Mouse (Mus musculus): ENCODE measurements around the gene Zfp398.

Gene Zfp398

GRCm38 (mm10) chr6:47835482-47835983 lies at the start of gene Zfp398:
TSS of gene Zfp398 (plus strand) at chr6:47835661.
- DNase-seq (ENCODE audit: low spot score in 2 of 2): peak; percentile 95 to 96

DNA sequence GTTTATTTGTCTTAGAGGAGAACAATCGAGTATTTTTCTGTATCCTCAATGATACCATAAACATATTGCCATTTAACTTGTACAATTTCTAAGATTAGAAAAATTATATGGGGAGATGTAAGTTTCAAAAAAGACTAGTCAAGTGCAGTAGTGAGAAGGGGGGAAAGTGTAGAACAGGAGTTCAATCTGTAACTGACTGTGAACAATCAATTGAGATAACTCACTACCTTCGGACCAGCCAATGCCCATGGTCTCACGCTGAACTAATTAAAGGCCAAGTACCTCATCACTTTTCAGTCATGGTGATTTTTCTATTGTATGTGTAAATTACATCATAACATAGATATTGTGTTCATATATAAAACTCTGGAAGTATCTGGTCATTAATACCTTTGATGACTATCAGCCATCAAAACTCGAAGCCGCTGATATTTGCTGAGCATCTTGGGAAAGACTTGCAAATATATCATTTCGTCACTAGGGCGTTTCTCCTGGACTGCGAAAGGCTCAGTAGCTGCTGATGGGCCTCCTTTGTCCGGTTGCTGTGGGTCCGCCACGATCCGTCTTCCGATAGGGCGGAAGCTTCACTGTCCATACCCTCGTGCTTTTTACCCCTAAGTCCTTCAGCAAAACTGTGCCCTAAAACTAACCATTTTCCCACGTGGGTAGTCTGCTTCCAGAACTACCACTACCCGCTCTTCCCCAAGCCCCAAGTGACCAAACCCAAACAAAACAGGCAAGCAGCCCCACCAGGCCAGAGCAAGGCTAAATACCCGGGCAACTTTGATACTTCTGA lies 47.3 kb upstream of the Zfp398 start:
- DNase-seq (ENCODE audit: low spot score in 2 of 2): peak; percentile 71 to 77

GRCm38 (mm10) chr6:47788821-47789220 lies 46.6 kb upstream of the Zfp398 start:
- DNase-seq (ENCODE audit: low spot score in 2 of 2): no peak

DNA sequence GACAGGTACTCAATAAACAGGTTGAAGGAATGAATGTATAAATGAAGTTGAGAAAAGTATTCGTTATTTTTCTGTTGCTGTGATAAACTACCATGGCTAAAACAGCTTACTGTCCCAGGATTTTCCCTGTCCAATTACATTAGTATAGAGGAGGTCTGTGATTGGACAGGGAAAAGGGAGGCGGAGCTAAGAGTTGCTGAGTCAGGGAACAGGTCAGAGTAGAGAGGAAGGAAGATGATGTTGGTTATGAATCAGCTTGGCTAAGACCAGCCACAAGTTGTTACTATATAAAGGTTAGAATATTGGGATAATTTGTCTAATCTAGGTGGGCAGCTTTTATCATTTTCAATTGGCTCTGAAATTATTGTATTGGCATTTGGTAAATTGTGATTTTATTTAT lies 44.7 kb upstream of the Zfp398 start:
- no peak for DNase-seq (ENCODE audit: low spot score in 2 of 2)

GRCm38 (mm10) chr6:47792533-47792932 lies 42.9 kb upstream of the Zfp398 start:
- no peak for DNase-seq (ENCODE audit: low spot score in 2 of 2)

DNA sequence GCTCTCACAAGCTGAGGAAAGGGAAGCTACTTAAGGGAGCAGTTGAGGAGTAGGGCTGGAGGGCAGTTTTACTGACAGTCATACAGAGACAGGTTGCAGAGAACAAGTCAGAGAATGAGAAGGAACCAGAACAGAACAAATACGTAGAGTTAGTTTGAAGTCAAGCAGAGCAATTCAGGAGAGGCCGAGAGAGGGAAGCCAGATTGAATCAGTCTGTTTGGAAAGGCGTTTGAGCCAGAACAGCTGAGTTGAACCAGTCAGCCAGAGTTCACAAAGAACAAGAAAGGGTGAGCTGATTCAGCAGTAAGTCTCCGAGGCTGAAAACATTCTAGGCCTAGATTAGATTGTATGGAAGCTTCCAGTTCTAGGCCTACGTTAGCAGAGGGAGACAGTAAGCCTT lies 42.2 kb upstream of the Zfp398 start:
- no peak for DNase-seq (ENCODE audit: low spot score in 2 of 2)

DNA sequence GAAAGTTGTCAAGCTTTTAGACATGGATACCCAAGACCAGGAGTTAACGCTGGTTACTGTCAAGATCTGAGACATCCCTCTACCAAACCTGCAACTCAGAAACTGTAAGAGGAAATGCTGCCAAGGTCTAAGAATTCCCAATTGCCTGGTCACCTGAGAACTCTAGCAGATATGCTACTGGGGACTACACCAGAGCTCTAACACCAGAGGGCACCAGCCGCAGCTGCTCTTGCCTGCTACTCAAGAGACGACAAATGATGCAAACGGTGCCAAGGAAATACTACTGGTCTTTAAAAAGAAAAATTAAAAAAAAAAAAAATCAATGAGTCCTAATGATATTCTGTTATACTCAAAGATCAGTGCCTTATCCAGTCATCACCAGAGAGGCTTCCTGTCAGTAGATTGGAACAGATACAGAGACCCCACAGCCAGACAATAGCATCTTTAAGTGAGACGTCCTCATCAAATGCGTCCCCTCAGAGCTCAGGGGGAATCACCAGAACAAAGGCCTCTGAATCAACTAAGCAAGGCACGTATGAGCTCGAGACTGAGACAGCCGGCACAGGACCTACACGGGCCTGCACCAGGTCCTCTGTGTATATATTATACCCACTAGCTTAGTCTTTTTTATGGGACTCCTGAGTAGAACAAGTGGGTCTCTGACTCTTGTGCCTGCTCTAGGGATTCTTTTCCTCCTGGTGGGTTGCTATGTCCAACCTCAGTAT lies 41.2 kb upstream of the Zfp398 start:
- no peak for DNase-seq (ENCODE audit: low spot score in 2 of 2)

- no peak for DNase-seq (ENCODE audit: low spot score in 2 of 2)
Observed at GRCm38 (mm10) chr6:47799079-47799478, 36.4 kb upstream of the Zfp398 start.

- DNase-seq (ENCODE audit: low spot score in 2 of 2): no peak
Observed at GRCm38 (mm10) chr6:47805520-47805919, 29.9 kb upstream of the Zfp398 start.

- no peak for DNase-seq (ENCODE audit: low spot score in 2 of 2)
Observed at GRCm38 (mm10) chr6:47807419-47807818, 28.0 kb upstream of the Zfp398 start.

- DNase-seq (ENCODE audit: low spot score in 2 of 2): no peak
Observed at GRCm38 (mm10) chr6:47808545-47808944, 26.9 kb upstream of the Zfp398 start.

DNA sequence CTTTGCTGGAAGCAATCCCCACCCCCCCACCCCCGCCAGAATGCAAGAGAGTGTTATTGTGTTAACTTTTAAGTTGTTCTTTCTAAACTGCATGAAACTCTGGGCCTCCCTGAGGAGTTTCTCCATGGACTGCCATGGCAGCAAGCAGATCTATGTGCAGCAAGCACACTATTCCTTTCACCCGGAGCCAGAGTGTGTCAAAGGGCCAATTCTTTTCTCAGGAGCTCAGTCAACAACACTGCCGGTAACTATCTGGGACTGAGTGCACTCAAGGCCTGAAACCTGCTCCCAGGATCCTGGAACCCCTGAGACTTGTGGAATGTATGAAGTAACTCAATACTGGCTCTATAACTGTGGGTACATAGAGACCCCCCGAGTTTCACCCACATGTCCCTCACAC lies 26.4 kb upstream of the Zfp398 start:
- DNase-seq (ENCODE audit: low spot score in 2 of 2): no peak

DNA sequence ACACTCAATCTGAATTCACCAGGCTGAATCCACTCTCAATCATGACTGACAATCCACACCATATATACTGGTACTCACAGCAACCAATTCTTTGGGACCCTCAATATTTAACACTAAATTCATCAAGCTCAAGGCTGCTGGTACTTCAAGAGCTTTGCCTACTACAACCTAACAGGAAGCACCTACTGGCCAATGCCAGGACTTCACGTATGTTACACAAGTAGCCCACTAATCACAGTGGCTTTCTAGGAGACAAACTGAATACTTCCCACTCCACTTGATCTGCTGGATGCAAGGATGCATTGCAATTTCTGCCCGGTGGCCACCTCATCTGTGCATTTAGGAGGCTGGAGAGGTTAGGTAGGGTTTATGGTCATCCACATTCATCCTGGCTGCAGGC lies 25.3 kb upstream of the Zfp398 start:
- no peak for DNase-seq (ENCODE audit: low spot score in 2 of 2)

GRCm38 (mm10) chr6:47811324-47811723 lies 24.1 kb upstream of the Zfp398 start:
- DNase-seq (ENCODE audit: low spot score in 2 of 2): no peak

DNA sequence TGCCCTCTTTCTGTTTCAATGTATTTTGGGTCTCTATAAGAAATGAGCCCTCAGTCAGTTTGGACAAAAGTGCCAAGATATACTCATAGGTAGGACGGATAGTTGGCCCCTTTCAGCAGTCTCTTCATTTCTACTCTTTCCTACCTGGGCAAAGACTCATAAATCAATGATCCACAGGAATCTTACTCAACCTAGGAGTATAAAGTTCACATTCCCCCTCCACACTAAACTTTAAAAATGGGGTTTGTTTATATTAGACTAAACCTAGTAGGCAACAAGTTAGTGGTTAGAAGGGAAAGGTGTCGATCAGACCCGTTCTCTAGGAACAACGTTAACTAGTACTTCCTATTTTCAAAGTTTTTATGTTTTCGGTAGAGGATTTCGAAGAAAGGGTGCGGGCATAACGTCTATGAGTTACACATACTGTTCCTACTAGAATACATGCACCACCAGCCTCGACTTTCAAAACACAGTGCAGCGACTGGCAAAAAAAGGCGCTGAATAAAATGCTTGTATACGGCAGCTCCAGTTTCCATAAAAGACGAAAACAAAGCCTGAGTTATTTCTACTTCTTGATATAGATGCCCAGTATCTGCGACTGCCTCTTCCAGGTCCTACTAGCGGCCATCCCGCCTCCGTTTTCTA lies 23.1 kb upstream of the Zfp398 start:
- DNase-seq (ENCODE audit: low spot score in 2 of 2): no peak

DNA sequence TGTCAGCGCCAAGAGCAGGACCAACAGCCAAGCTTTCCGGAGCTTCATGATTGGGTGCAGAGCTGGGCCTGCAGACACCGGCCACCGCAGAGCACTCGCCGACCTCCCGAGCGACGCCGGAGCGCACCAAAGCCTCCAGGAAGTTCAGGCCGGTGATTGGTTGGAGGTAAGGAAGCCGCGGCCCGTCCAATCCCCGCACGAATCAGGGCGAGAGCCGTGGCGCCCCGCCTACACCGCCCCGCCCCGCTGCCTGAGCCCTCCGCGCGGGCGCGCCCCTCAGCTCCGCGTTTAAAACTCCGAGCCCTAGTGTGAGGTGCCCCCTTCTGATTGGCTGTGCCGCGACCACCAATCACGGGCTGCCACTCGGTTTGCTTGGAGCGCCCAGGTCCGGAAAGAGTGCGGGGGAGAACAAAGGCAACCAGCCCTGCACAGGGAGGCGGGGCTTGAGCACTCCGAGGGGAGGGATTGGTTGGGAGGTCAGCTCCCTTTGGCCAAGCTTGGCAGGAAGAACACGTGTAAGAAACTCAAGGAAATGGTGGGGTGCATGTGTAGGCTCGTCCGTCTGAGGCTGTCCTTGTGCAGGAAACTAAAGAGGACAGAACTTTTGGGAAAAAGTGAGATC lies 22.1 kb upstream of the Zfp398 start, which contains the start of gene Pdia4:
TSS of gene Pdia4 (minus strand) at position 174 of the 622 bp plus-strand sequence.
- peak; percentile 95 to 98 for DNase-seq (ENCODE audit: low spot score in 2 of 2)

GRCm38 (mm10) chr6:47816151-47816550 lies 19.3 kb upstream of the Zfp398 start:
- no peak for DNase-seq (ENCODE audit: low spot score in 2 of 2)

DNA sequence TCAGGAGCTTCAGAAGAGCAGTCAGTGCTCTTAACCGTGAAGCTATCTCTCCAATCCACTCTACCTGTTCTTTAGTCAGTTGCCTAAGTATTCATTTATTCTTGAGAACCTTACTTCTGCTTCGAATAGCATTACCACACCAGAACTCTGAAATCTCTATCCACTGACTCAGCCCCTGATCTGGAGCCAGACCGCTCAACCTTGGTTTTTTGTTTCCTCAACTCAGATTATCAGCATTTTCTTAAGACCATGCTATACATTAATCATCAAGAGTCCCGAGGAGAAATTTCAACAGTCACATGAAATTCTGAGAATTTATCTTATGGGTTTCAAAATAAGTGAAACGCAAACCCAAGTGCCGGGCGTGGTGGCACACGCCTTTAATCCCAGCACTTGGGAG lies 16.7 kb upstream of the Zfp398 start:
- DNase-seq (ENCODE audit: low spot score in 2 of 2): no peak

DNA sequence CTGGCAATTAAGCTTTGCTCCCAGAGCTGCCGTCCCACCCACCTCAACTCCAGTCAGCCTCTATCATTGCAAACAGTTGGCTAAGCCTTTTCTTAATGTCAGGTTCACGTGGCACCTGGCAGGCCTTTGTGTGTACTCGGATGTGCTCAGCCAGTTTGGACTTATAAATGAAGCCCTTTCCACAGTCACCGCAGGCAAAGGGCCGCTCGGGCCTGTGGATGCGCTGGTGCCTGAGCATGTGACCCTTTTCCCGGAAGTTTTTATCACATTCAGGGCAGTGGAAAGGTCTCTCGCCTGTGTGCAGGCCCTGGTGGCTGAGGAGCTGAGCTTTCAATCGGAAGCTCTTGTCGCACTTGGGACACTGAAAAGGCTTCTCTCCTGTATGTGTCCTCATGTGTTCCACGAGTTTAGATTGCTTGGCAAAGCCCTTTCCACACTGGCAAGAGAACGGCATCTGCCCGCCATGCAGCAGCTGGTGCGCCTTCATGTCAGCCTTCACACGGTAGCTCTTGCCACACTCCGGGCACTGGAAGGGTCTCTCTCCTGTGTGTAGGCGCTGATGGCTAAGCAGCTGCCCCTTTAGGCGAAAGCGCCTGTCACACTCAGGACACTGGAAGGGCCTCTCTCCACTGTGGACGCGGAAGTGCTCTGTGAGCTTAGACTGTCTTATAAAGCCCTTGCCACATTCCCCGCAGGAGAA lies 15.7 kb upstream of the Zfp398 start:
- DNase-seq (ENCODE audit: low spot score in 2 of 2): no peak

DNA sequence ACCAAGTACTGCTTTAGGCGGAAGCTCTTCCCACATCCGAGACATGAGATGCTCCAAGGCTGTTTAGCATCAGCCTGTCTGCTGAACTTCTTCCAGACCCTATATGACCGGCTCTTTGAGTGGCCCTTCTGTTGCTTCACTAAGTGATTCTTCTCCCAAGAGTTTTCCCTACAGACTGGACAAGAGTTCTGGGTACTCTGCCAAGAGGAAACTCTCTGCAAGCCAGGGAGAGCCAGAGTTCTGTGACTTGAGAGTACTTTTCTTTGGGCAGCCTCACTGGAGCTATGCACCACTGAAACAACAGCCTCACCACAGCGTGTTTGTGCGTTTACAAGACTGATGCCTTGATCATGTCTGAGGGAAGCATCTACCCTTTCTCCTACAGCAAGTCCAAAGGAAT lies 14.2 kb upstream of the Zfp398 start:
- no peak for DNase-seq (ENCODE audit: low spot score in 2 of 2)

DNA sequence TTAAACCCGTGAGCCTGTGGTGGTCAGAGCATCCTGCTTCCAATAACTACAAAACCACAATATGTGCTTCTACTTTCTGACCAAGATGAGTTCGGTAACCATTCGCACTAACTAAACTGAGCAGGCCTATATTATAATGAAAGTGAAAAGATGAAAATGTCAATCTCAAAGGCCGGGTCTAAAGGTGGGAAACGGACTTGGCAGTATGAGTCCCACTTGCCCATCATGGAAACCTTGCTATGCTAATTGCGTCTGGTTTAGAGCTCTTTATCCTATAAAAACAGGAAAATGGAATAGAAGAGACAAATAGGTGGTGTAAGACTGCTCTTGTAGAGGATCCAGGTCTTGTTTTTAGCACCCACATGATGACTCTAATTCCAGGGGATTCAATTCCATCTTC lies 13.7 kb upstream of the Zfp398 start:
- no peak for DNase-seq (ENCODE audit: low spot score in 2 of 2)

All from urinary bladder, postnatal 36 days (tissue).